Mouse (Mus musculus) lung, embryonic 16.5 days (tissue): Measurements from ENCODE around the gene Atp8a2. TPM values are rescaled to one million over a fixed set of nuclear protein-coding genes. Genes with fewer than 3 reads are reported as not detected.

Source experiments
- ATAC-seq: fragments of 200-750 bp; cut with Nextera tagmentation; 2 replicates; pipeline ENCODE4 v1.8.0; 2017; ENCODE audit warnings: low read depth, mild to moderate bottlenecking, moderate library complexity
- H3K27ac ChIP-seq: fragments of 300-500 bp; sonication (generic); 2 replicates; pipeline ENCODE4 v1.5.1; 2014; ENCODE audit warnings: mild to moderate bottlenecking, control low read depth, low read length
- H3K27me3 ChIP-seq: fragments of 300-500 bp; sonication (generic); 2 replicates; pipeline ENCODE4 v1.6.1; 2014; ENCODE audit warnings: low read depth, low read length, mixed read lengths; ENCODE audit not compliant: control insufficient read depth, insufficient read depth
- H3K36me3 ChIP-seq: fragments of 300-500 bp; sonication (generic); 2 replicates; pipeline ENCODE4 v1.6.1; 2014; ENCODE audit warnings: low read length; ENCODE audit not compliant: control insufficient read depth, insufficient read depth
- H3K4me1 ChIP-seq: fragments of 300-500 bp; sonication (generic); replicated peaks from 2 replicates; pipeline ENCODE4 v1.6.1; 2014; ENCODE audit warnings: low read length, mixed read lengths; ENCODE audit not compliant: control insufficient read depth, insufficient read depth
- H3K4me2 ChIP-seq: fragments of 300-500 bp; sonication (generic); 2 replicates; pipeline ENCODE4 v1.6.1; 2014; ENCODE audit warnings: low read depth, low read length, control low read depth
- H3K4me3 ChIP-seq: fragments of 300-500 bp; sonication (generic); 2 replicates; pipeline ENCODE4 v1.5.1; 2014; ENCODE audit warnings: mild to moderate bottlenecking, low read length, control low read depth
- H3K9ac ChIP-seq: fragments of 300-500 bp; sonication (generic); 2 replicates; pipeline ENCODE4 v1.6.1; 2014; ENCODE audit warnings: low read length, control low read depth
- H3K9me3 ChIP-seq: fragments of 300-500 bp; sonication (generic); 2 replicates; pipeline ENCODE4 v1.6.1; 2016; ENCODE audit warnings: low read length; ENCODE audit not compliant: control insufficient read depth
- WGBS: fragments of 180-500 bp; shearing (Covaris S2); extraction: QIAGEN DNeasy Blood & Tissue Kit; methylation state at CpG from one replicate; pipeline ENCODE4 v1.1.7; 2014; 5-methylcytosine and 5-hydroxymethylcytosine counted together
- polyA plus RNA-seq: library from polyadenylated mRNA; unstranded; fragments of >200 nt; fragmentation: Nextera tagmentation; extraction: Ambion mirVana; gene quantifications from 2 replicates; pipeline ENCODE4 v1.2.1, GENCODE M21; 2015

The Atp8a2 gene
- polyA plus RNA-seq, 1 experiment from 2014 or later: 0.88 TPM

DNA sequence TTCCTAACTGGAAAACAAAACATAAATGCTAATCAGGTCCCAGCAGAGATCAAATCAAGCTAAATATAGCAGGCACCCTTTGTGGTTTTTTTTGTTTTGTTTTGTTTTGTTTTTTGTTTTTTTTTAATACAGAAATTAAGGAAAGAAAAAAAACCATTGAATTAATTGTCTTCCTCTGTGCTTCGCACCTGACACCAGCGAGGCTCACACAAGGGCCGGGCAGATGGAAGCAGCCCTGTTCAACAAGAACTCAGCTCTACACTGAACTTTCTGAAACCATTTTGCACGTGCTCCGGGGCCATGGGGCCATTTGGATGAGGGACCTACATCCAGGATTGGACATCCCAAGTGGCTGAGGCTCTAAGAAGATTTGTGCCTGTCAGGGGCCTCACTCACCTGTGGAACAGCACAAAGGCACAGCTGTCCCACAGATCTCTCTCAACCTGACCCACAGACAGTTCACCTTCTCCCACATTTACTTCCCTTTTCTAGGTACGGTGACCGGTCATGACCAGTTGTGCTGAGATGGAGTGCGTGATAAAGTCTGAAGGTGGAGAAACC, 459.2 kb downstream of the Atp8a2 start:
- Histone ChIP-seq H3K4me3 (no peak overlapping the region), H3K4me1 (no peaks in the 10 kb centered on the region), H3K4me2 (no peak overlapping the region), H3K36me3 (no peaks in the 10 kb centered on the region), H3K9ac (no peak overlapping the region), H3K9me3 (no peaks in the 10 kb centered on the region), H3K27ac (no peak overlapping the region), H3K27me3 (no peaks in the 10 kb centered on the region)
- 77% methylated on average over 8 of the region's 8 CpGs for WGBS
- ATAC-seq: no peak

DNA sequence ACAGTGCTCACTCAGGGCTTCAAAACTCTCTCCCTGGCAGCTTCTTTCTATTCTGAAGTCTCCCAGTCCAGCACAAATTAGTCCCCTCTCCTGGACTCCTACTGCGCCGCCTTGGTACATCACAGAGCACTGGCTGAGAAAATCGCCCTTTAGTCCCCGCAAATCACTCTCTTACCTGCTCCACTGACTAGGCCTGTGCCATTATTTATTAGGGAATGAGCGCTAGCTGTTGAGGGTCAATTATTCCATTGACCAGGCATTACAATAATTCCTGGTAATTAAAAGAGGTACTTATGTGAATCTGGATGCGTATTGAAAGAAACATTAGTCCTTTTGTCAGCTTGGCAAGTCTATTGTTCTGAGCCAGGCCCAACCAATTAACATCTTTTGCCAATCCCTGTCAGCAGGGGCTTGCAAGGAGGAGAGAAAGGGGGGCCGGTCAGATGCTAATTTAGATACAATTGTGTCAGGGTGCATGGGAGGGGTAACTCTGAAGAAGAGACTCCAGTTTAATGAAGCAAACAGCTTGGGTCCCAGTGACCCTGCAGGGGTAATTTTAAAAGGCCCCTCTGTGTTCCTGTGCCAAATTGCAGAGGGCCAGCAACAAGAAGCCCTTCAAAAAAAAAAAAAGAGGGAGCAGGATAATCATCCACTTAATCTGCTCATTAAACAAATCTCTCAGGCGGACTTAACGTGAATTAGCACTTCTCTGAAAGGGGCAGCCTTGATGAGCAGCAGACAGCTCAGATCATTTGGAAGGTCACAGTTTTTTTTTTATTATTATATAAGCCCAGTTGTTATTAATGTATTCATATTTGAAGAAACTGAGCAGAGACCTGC, 459.9 kb downstream of the Atp8a2 start:
- no peak overlapping the region for H3K4me3 ChIP-seq
- no peaks in the 10 kb centered on the region for H3K4me1 ChIP-seq
- WGBS: 62% methylated on average over 9 of the region's 9 CpGs
- no peaks in the 10 kb centered on the region for H3K36me3 ChIP-seq
- H3K9me3 ChIP-seq: no peaks in the 10 kb centered on the region
- no peak overlapping the region for H3K27ac ChIP-seq
- no peak overlapping the region for H3K9ac ChIP-seq
- no peak overlapping the region for H3K4me2 ChIP-seq
- H3K27me3 ChIP-seq: no peaks in the 10 kb centered on the region
- ATAC-seq: no peak

DNA sequence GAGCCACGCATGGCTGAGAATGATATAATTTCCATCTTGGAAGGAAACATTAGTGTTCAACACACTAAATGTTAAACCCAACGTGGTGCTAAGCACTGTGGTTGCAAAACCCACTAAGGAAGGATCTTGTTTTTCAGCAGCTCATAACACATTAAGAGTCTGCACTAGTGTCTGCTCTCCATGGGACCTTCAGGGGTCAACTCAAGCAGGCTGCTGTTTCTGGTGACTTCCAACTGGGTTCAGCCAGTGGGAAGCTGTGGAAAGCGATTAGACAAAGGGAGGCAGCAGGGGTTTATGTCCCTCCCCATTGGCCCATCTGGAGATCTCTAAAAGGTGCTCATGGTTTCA, 467.0 kb downstream of the Atp8a2 start:
- Histone ChIP-seq H3K27me3 (no peaks in the 10 kb centered on the region), H3K4me2 (no peak overlapping the region), H3K27ac (peak overlapping the region; percentile 71), H3K36me3 (no peaks in the 10 kb centered on the region), H3K9me3 (no peaks in the 10 kb centered on the region), H3K4me3 (no peak overlapping the region), H3K4me1 (peaks cover 2% of the 10 kb centered on the region; the same call in 1 of the 2 replicates), H3K9ac (no peak overlapping the region)
- WGBS: 37% methylated on average over 3 of the region's 3 CpGs
- peak; percentile 88 for ATAC-seq

DNA sequence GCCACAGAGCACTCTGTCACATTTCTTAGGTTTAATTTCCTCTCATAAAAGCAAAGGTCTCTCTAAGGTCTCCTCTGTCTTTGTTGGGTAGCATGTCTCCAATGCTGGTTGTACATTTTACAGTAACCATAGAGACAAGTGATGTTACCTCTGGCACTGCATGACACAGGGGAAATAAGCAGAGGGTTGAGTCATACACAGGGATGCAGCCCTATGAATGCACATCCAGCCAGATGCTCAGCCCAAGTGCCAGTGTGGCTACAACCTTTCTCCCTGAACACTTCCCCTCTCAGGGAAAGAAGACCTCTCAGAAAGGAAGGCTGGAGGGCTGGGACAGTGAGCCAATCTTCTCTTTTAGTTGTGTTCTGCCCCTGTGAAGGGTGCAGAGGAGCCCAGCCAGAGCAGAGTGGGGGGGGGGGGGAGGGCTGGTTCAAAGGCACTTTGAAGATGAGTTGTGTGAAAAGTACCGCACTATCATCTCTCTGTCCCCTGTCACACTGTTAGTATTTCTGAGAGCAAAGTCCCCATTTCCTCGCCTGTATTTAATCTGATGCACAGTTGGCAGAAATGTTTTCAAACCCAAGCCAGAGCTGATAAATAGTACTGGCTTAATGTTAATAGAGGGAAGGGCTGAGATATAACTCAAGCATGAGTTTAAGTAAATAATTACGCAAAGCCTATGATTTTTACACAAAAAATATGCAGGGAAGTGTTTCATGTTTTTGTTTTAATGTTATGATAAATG, 467.5 kb downstream of the Atp8a2 start:
- Histone ChIP-seq H3K4me3 (no peak overlapping the region), H3K27me3 (no peaks in the 10 kb centered on the region), H3K9ac (no peak overlapping the region), H3K4me2 (no peak overlapping the region), H3K4me1 (peaks cover 2% of the 10 kb centered on the region; the same call in 1 of the 2 replicates), H3K9me3 (no peaks in the 10 kb centered on the region), H3K36me3 (no peaks in the 10 kb centered on the region), H3K27ac (peak overlapping the region; percentile 18)
- ATAC-seq: peak; percentile 80
- WGBS: 41% methylated on average over 3 of the region's 3 CpGs

DNA sequence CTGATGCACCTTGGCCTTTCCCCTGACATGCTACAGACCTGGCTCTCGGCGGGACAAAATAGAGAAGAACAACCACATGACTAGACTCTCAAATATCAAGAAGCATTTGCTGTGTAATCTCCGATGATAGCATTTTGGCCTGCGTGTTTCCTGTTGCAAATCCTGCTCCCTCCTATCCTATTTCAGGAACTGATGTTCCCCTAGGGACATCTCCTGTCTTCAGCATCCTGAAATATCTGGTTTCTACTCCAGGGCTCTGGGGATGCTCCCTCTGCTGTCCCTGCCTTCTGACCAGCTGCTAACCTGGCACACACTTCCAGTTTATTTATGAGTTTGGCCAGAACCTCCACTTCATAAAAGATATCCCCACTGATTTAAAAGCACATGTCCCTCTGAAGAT, 470.0 kb downstream of the Atp8a2 start:
- no peak overlapping the region for H3K4me3 ChIP-seq
- peaks cover 2% of the 10 kb centered on the region; the same call in 1 of the 2 replicates for H3K4me1 ChIP-seq
- WGBS: 75% methylated on average over 4 of the region's 4 CpGs
- H3K36me3 ChIP-seq: no peaks in the 10 kb centered on the region
- no peaks in the 10 kb centered on the region for H3K27me3 ChIP-seq
- H3K9me3 ChIP-seq: no peaks in the 10 kb centered on the region
- ATAC-seq: no peak
- no peak overlapping the region for H3K9ac ChIP-seq
- no peak overlapping the region for H3K27ac ChIP-seq
- no peak overlapping the region for H3K4me2 ChIP-seq

DNA sequence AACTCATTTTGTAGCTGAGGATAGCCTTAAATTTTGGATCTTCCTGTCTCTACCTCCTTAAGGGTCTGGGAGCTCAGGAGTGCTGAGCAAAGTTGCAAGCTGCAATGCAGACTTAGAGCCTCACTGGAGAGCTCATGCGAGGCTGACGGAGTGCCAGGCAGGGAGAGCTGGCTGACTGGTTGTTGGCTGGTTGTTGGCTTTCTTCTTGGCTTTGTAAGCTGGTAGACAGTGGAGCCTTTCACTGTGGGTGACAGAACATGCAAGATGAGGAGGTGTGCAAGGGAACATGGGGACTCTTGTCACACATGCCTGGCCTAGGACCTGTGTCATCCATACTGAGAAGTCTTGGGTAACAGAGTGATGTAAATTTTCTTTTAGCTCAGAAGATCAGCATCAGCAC, 473.8 kb downstream of the Atp8a2 start:
- 83% methylated on average over 2 of the region's 2 CpGs for WGBS
- H3K4me3 ChIP-seq: no peak overlapping the region
- H3K4me2 ChIP-seq: no peak overlapping the region
- H3K27ac ChIP-seq: no peak overlapping the region
- no peaks in the 10 kb centered on the region for H3K9me3 ChIP-seq
- H3K27me3 ChIP-seq: no peaks in the 10 kb centered on the region
- no peak for ATAC-seq
- no peak overlapping the region for H3K9ac ChIP-seq
- H3K4me1 ChIP-seq: peaks cover 4% of the 10 kb centered on the region; the same call in 1 of the 2 replicates
- H3K36me3 ChIP-seq: no peaks in the 10 kb centered on the region

DNA sequence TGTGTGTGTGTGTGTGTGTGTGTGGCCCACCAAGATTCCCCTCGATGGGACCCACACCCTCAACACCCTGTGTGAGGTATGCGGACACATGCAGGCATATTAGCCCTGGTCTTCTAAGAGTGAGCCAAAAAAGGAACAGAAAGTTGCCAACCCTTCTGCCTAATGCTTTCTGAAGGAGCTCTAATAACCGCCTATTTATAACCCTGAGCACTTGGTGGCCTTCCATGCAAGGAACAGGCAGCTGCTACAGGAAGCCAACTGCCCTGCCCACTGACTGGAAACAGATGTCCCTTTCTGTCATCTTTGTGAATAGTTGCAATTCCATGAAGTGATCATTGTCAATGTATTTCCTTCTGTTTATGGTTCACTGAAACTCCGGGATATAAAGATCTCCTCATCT, 475.0 kb downstream of the Atp8a2 start:
- Histone ChIP-seq H3K27me3 (no peaks in the 10 kb centered on the region), H3K9me3 (no peaks in the 10 kb centered on the region), H3K27ac (no peak overlapping the region), H3K9ac (no peak overlapping the region), H3K4me3 (no peak overlapping the region), H3K36me3 (no peaks in the 10 kb centered on the region), H3K4me2 (no peak overlapping the region), H3K4me1 (peaks cover 4% of the 10 kb centered on the region; the same call in 1 of the 2 replicates)
- WGBS: 48% methylated on average over 4 of the region's 4 CpGs
- ATAC-seq: peak; percentile 79

DNA sequence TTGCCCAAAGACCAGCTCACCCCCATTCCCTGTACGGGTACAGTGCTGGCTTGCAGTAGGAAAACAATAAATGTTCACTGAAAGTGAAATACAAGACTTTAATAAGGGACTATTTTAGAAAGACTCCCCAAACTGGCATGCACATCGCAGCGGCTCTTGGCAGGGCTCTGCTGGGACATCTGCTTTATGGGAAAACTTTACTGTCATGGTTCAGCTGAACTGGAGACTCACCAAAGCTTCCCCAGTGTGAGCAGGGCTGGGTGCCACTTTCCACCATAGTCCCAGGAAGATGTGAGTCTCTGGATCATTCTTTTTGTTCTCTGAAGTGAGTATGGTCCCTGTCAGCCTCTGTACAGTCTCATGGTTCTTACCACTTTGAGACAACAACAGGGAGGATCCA, 475.6 kb downstream of the Atp8a2 start:
- Histone ChIP-seq H3K9me3 (no peaks in the 10 kb centered on the region), H3K4me3 (no peak overlapping the region), H3K4me1 (peaks cover 4% of the 10 kb centered on the region; the same call in 1 of the 2 replicates), H3K27ac (no peak overlapping the region), H3K36me3 (no peaks in the 10 kb centered on the region), H3K4me2 (no peak overlapping the region), H3K9ac (no peak overlapping the region), H3K27me3 (no peaks in the 10 kb centered on the region)
- 78% methylated on average over 3 of the region's 3 CpGs for WGBS
- 0 out of 2 replicates have a peak, but pooled peaks have one; percentile 23 for ATAC-seq

DNA sequence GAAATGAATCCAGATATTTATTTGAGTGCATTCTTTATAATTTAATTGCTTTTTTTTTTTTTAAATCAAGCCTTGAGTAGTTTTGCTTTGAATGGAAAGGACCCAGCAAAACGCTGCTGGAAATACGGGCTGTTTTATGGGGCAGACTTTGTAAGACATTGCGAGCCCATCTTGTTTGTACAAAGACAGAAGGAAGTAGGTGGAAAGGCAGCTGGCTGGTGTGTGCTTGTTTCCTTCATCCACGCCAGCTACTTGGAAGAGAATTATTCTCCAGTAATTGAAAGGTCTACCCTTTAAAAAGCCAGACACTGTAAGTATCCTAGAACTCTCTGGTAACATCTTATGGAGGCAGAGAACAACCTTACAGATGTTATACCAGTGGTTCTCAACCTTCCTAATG, 476.6 kb downstream of the Atp8a2 start:
- no peak for ATAC-seq
- no peaks in the 10 kb centered on the region for H3K9me3 ChIP-seq
- no peak overlapping the region for H3K27ac ChIP-seq
- no peaks in the 10 kb centered on the region for H3K36me3 ChIP-seq
- H3K4me2 ChIP-seq: no peak overlapping the region
- no peaks in the 10 kb centered on the region for H3K27me3 ChIP-seq
- peaks cover 7% of the 10 kb centered on the region; the same call in 1 of the 2 replicates for H3K4me1 ChIP-seq
- 90% methylated on average over 4 of the region's 4 CpGs for WGBS
- H3K4me3 ChIP-seq: no peak overlapping the region
- H3K9ac ChIP-seq: no peak overlapping the region
